Mouse (Mus musculus): Measurements from ENCODE around the gene Slc25a4.
"Not testable (repeated sequence)": the region's sequence is repeated elsewhere in the genome, so short reads cannot be mapped to it uniquely, and the experiment has no call there.

Gene Slc25a4

DNA sequence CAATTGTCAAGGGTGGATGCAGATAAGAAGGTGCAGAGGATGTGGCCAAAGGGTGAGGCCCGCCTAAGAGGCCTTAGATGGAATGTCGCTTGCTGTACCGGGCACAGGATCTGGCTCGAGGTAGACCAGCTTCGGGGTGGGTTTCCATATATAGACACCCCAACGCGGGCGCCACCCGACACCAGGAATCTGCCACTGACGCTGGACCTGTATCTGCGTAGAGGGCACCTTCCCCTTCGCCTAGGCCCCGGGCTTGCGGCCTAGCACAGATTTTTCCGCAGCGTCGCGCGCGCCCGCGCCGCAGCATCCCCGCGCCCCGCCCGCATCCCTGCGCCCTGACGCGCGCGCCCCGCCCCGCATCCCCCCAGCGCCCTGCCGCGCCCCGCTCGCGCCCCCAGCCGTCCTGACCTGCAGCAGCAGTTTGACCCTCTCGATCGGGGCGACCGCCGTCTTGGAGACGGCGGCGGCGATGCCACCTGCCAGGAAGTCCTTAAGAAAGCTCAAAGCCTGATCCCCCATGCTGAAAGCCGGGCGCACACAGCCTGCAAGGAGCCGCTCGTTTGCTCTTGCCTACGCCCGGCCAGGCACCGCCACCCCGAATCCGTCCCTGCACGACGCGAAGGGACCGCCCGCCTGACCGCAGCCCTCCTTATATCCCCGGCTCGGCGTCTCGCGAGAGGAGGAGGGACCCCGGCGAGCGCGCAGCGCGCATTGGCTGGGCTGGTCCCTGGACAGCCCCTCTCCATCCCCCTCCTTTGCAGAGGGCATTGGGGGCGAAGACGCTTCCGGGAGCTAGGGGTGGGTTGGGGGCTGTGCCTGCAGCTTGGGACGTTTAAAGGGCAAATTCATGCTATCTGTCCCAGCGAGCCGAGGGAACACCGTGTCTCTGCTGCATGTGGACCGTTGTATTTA is at the start of gene Slc25a4:
TSS of gene Slc25a4 (minus strand) at position 881 of the 912 bp plus-strand sequence.
- peak; percentile 98 to 99 for DNase-seq (ENCODE audit: low spot score in 2 of 2)

DNA sequence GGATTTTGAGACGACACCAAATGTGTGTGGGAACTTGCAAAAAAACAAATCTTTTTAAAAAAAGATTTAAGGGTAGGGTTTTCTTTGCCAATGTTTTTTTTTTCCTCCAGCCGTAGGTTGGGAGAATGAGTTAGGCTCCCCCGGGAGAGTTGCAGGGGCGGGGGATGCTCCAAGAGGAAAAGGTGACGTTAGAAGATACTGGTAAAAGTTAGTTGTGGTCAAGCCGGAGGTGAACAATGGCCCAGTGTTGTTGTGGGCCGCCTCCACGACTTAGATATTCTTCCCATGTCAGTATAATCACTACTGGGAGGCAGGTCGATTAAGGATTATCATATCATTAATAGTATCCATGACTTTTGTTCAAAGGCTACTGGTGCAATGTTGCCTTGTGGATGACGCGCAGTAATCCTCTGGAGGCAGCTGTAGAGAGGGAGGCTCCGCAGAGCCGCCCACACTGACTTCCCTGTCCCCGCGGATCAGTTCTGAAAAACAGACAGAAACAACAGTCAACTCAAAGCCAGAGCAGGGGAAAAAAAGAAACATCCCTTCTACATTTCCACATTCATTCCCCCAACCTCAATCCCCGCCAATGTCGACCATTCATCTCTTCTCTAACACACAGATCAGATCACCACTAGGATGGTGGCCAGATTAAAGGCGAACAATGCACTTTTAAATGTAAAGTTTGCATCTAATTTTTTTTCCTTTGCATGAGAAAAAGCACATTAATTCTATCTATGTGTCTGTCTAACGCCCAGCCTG is 47.0 kb upstream of the Slc25a4 start:
- DNase-seq (ENCODE audit: low spot score in 2 of 2), result no peak

DNA sequence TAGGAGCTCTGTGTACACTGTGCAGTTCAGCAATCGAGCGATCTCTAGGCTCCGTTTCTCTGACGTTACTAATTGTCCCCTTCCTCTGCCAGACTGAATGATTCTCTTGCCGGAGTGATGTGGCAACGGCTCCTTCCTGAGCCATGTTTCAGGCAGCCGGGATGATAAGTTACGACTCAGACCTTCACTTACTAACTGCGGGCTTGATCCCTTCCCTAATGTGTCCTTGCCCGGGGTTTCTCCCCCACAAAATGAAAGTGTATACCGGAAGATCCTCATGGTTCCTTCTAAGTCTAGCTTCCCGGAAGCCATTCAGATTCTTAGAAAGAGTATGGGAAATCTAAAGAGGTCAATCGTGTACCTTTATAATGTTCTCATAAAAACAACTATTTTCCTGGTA is 41.4 kb upstream of the Slc25a4 start:
- no peak for DNase-seq (ENCODE audit: low spot score in 2 of 2)

DNA sequence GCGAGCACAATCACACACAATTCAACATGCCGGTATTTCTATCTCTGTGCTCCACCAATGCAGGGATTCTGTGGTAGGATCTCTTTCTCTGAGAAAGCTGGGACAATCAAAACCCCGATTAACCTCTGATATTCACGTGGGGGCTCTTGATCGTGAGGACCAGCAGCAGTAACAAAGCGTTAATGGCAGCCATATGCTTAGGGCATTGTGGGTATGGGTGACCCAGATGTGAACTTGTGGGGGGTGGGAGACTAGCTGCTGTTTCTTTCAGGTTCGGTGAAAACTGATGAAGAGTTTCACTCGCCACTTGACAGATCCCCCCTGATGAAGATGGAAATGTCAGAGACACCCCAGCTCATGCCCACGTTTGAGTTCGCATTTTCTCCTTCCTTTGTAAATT is 40.5 kb upstream of the Slc25a4 start:
- DNase-seq (ENCODE audit: low spot score in 2 of 2), result no peak

DNA sequence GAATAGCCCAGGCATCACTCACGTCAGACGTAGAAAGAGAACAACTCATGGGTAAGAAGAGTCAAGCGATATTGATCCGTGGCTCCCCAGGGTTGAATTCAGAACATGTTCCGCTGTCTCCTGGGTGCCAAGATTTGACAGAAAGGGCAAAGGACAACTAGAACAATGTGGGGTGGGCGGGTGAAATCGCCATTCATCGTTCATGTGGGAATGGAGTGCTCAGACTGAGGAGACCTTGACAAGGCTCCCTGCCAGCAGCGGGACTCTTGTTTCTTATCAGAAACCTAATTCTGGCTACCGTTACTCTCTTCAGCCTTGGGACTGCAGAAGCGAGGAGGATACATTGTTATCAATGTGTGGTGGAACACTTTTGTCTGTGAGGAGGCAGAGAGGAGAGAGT is 35.3 kb upstream of the Slc25a4 start:
- DNase-seq (ENCODE audit: low spot score in 2 of 2), result no peak

DNA sequence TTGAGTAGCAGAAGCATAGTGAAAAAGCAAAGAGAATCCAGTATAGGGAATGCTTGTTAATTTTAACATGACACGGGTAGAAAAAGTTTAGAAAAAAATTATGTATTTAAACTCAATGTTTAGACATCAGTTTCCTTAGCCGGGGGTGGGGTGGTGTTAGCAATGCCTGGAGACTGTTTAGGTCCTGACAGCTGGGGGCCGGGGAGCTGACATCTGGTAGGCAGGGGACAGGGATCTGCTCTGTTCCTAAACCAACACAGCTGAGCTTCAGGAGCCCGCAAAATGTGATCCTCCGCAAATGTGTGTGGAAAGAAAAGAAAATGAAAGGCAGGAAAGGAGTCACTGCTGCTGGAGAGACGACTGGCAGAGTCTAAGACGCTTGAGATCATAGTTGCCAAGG is 31.9 kb upstream of the Slc25a4 start:
- DNase-seq (ENCODE audit: low spot score in 2 of 2), result no peak

DNA sequence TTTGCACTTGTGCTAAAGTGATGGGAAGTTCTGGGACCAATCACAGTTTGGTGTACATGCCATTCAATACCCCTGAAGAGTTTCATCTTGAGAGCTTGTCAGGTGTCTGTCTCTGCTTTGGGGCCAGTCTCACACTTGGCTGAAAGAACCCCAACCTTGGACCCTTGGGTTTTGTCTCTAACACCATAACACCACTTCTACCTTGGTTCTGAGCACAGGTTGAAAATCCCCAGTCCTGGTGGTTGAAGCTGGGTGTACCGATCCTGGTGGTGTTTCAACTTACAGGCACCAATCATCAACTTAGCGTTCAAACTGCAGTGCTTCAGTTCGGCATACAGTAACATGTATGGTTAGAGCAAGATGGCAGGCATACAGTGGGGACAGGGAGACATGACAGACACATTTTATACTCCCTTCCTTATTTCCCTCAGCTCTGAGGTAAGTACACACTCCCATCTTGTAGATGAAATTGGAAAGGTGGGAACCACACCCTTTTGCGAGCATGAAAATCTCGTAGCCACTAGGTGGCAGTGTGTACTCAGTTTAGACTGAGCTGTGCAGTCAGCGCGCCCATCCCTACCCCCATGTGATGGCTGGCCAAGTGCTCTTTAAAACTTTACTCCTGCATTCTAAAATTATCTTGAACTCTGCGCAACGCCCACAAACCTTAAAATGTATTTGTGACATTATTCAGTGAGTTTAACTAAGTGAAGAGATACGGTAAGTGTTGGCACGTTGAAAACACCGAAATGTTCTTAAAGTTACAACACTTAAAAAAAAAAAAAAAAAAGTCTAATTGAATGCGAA is 30.7 kb upstream of the Slc25a4 start:
- peak; percentile 75 to 86 for DNase-seq (ENCODE audit: low spot score in 2 of 2)

DNA sequence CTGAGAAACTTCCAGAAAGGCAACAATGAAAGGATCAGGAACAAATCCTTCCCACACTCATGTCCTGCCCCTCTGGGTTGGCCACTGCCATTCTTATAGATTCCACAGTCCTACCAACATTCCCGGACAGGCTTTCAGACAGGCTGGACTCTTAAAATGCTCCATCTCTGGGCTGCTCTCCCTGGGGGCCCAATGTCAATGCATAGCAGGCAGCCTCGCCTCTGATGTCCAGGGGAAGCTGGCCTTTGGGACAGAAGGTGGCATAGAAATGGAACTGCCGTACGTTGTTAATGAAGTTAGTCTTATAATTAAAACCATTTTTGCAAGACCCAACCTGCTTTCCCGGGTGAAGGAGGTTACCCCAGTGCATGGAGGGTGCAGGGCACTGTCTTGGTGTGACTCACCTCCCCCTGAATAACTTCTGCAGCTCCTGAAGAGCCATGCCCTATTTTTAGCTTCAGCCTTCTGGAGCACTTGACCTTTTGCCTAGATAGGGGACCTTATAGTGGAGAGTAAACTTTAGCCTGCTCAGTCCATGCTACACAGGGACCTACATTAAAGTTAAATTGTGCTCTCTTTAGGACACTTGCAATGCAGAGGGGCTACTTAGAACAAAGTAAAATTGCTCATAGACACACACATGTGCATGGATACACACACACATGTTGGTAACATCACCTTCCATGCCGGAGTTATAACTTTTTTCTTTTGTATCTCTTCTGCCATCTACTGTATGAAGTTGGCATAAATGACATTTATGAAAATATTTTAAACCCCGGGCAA is 25.5 kb upstream of the Slc25a4 start:
- DNase-seq (ENCODE audit: low spot score in 2 of 2), result no peak

DNA sequence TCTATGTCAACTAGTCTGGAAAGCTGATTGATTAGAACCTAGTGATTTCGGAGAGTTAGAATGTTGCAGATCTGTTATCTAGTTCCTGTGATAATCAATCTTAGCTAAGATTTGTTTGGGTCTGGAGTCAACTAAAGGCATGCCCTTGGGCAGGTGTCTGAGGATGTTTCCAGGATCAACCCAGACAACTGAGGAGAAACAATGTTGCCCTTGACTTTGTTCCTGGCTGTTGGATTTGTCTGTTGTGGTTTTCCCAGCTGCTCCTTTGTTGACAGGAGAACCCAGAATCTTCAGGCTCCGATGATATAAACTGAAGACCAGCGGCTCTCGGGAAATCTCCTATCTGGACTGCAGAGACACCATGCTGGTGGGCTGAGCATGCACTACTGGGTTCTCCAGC is 23.7 kb upstream of the Slc25a4 start:
- DNase-seq (ENCODE audit: low spot score in 2 of 2), result no peak

DNA sequence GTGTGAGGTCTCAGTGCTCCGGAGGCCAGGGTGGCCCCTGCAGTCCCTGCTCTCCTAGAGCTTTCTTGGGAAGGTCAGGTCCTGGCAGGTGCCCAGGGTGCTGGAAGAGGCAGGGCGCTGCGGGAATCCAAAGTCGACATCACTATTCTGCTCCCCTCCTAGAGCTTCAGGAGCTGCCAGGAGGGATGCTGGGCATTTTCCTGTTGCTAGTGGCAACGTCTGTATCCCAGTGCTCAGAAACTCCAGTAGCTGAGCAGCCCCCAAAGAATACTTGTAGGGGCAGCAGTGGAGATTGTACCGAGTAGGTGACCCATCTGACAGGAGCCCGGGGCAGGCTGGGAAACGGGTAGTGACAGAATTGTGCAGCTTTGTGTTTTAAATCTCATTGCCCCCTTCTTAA is 21.7 kb upstream of the Slc25a4 start:
- DNase-seq (ENCODE audit: low spot score in 2 of 2), result peak; percentile 64 to 71

DNA sequence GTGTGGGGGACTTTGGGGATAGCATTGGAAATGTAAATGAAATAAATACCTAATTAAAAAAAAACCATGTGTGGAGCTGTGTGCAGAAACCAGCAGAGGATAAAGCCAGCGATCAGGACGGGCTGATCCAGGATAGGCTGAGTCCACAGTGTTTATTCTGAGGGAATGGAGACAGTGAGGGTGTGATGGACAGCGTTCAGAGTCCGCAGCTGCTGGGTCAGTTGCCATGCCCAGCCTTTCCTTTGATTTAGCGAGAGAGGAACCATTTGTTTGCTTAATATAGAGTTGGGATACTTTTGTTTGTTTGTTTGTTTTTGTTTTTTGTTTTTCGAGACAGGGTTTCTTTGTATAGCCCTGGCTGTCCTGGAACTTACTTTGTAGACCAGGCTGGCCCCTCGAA is 20.9 kb upstream of the Slc25a4 start:
- DNase-seq (ENCODE audit: low spot score in 2 of 2), result not testable (repeated sequence)

DNA sequence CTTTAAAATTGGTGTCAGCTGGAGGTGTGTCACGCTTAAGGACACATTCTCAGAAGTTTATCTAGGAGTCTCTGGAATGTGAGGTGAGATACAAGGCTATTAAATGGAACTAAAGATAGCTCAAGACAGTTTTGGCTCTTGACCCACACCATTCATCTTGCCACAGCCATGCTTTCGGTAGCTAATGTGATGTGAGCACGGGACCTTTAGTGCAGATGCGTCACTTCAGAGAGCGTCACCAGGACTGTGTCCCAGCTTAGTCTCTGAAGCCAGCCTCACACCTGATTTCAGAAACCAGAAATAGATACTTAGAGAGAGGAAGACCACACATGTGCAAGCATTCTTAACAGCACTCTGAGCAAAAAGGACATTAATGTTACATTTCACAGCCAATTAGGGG is 15.5 kb upstream of the Slc25a4 start:
- no peak for DNase-seq (ENCODE audit: low spot score in 2 of 2)

DNA sequence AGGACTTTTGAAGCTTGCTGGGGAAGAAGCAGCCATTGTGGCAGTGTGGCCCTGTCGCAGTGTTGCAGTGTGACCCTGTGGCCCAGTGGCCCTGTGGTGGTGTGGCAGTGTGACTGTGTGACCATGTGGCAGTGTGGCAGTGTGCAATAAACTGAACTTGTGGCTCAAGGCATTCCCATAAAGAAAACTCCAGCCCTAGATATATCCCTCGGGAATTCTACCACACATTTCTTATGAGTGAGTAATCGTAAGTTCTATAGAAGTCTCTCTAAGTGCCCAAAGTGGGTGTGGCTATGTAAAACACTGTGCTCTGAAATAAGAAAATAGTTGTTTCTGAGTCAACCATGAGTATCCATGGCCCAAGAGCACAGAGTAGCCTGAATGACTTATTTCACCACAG is 14.4 kb upstream of the Slc25a4 start:
- no peak for DNase-seq (ENCODE audit: low spot score in 2 of 2)

DNA sequence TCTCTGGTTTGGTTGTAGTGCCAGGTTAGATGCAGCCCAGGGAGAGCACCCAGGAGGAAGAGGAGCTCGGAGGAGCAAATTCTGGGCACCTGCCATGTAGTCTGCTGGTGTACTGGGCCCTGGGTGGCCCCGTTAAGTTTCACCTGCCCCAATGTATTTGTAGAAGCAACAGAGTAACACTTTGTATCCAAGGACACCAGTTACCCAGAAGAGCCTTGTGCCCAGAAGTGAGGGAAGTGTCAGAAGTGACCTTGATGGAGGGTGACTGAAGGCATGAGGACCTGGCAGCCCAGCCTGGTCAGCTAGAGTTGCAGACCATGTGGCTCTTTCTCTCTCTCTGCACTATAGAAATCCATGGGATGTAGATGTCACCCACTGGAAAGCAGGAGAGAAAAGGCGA is 9.5 kb upstream of the Slc25a4 start:
- no peak for DNase-seq (ENCODE audit: low spot score in 2 of 2)

DNA sequence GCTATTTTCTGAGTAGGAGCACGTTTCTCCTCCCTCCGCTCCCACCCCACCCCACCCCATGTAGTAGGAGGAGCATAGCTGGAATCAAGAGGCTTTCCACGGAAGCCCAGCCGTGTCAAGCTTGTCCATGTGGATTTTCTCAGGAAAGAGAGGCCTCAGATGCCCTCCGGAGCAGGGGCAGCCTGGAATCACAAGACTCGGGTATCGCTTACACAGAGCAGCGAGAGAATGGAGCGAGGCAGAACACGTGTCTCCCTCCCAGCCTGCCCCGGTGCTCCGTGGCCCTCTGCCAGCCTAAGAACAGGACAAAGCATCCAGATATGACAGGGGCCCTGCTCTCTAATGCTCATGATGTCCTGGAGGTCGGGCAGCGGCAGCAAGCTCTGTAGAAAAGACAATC is 5.8 kb upstream of the Slc25a4 start:
- DNase-seq (ENCODE audit: low spot score in 2 of 2), result peak; percentile 68 to 81

DNA sequence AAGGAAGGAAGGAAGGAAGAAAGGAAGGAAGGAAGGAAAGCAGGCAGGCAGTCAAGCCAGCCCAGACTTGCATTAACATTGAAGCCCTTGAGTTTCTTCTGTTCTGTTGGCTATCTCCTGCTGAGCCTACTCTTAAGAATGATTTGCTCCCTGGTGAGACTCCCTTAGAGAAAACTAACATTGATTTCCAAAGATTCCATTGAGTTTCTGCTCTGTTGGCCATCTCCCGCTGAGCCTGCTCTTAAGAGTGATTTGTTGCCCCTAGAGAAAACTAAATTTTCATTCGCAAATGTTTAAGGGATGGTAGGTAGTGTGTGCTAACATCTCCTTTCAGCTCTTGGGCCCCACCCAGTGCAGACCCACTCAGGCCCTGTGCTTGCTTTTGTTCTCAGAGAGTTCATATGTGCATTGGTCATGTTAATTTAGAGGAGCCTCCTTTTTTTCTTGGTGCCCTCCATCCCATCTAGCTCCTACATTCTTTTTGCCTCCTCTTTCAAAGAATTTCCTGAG is 2.9 kb upstream of the Slc25a4 start:
- DNase-seq (ENCODE audit: low spot score in 2 of 2), result no peak

DNA sequence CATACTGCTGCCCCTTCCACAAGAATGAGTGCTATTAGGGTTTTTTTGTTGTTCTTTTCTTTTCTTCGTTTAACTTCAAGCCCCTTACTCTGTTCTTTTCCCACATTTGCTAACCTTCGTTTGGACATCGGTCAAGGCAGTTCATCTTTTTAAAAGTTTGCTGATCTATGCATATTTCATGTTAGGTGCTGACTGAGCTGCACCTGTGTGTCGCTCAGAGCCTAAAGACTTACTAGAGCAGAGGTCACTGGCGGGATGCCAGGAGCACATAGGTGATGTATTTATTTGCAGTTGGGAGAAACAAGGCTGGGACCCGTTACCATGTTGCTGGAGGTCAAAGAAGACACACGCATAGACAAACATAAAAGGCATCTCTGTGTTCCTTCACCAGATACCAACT is 1.1 kb upstream of the Slc25a4 start:
- DNase-seq (ENCODE audit: low spot score in 2 of 2), result peak; percentile 56 to 70

DNA sequence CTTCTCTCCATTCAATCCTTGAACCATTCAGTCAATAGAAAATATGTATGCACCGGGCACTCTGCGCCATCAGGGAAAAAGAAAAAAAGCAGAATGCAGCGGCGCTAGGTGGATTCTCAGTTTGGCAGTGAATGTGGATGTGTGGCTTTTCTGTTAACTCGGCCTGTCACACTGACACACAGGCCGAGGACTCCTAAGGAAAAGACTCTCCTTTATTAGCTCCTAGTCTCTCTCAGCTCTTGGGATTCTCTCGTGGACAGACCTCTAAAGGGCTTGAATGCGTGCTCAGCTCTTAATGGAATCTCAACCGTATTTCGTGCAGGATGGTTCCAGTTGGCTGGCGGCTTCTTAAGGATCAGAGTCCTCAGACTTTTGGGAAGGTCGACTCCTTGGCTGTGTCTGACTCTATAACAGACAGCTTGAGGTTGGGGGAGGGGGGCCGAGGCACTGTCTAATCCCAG is 557 bp upstream of the Slc25a4 start:
- peak; percentile 50 to 58 for DNase-seq (ENCODE audit: low spot score in 2 of 2)

DNA sequence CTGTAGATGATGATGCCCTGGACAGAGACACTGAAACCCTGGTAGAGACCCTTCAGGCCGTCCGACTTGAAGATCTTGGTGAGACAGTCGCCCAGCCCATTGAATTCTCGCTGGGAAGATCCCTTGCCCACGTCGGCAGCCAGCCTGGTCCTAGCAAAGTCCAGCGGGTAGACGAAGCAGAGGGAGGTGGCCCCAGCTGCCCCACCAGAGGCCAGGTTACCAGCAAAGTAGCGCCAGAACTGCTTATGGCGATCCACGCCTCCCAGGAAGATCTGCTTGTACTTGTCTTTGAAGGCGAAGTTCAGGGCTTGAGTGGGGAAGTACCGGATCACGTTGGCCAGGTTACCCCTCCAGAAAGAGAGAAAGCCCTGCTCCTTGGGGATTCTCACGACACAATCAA is 2.0 kb downstream of the Slc25a4 start:
- DNase-seq (ENCODE audit: low spot score in 2 of 2), result peak; percentile 56 to 60

DNA sequence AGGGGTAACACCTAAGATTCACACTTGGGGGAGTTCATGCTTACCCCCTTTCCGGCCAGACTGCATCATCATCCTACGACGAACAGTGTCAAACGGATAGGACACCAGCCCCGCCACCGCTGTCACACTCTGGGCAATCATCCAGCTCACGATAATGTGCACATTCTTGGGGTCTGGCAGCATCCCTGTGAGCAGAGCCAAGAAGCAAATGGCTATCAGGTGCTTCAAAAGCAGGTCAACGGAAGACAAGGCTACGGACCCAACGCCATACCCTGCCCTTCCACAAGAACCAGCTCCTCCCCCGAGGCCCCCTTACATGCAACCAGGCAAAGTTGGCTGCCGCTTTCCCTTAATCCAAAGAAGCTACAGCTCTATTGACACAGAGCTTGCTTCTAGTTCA is 2.7 kb downstream of the Slc25a4 start:
- DNase-seq (ENCODE audit: low spot score in 2 of 2), result peak; percentile 75

DNA sequence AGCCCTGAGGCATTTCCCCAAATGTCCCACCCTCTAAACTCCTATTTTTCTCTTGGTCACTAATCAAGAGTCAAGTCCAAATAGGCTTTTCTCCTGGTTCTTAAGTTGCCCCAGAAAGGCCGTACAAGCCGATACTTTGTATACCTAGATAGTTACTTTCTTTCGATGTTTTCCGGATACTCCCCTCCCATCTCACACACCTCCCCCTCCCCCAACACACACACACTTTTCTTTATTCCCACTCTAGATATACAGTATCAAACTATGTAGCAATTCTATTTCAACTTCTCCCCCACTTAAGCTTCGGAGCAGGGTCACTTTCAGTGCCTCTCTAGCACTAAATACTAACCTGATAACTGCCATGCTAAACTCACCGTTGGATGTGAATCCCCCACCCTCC is 5.0 kb downstream of the Slc25a4 start:
- DNase-seq (ENCODE audit: low spot score in 2 of 2), result no peak

All from right cerebral cortex, postnatal 10 days (tissue).